Mouse (Mus musculus): ENCODE measurements around the gene Nlrc4. TPM values are rescaled to one million over a fixed set of nuclear protein-coding genes. Genes with fewer than 3 reads are reported as not detected.
A peak's percentile ranks its signal among the peaks of the same experiment; 100 is the strongest.

The Nlrc4 gene
- 0.27 and 0.33 TPM in 2 replicates for polyA plus RNA-seq (2015; fragmentation: Nextera tagmentation; extraction: Ambion mirVana)

DNA sequence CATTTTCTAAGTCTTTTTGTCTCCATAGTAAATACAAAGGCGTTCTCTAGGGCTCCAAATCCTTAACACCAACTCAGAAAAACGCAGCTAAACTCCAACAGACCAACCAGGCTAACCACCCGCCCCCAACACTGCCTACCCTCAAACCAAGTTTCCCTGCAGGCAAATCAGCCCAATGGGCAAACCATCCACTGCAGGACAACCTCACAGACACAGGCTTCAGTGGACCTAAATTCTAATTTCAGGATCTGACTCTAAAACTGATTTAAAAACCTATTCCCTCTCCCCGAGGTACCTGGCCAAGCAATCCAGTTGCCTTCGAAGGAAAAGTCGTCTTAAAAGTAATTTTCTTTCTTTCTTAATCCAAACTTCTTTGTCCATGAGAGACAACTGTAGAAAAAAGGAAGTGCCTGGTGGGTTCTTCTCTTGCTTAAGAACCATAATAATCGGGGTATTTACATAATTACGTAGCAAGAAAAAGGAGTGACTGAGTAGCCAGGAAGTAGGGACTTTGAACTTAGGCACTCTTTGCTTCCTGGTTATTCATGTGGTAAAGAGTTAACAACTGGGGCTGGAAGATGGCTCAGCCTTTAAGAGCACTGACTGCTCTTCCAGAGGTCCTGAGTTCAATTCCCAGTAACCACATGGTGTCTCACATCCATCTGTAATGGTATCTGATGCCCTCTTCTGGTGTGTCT lies at the start of gene Nlrc4:
Nlrc4 (minus strand) TSS at position 432 of the 698 bp plus-strand sequence.
- Histone ChIP-seq H3K27ac (ENCODE audit: low read length) (no peak within 1 kb of the TSS), H3K4me2 (ENCODE audit: low read length) (no peak within 1 kb of the TSS), H3K4me1 (ENCODE audit: control insufficient read depth, insufficient read depth, low read length) (no peaks in the 10 kb centered on the region), H3K27me3 (ENCODE audit: control insufficient read depth, insufficient read depth, low read depth, low read length) (no peaks in the 10 kb centered on the region), H3K9ac (ENCODE audit: low read depth, low read length) (no peak within 1 kb of the TSS), H3K36me3 (ENCODE audit: control insufficient read depth, insufficient read depth, low read length) (no peaks in the 10 kb centered on the region), H3K9me3 (replicated peaks; ENCODE audit: control insufficient read depth, low read length, poor library complexity, severe bottlenecking) (no peaks in the 10 kb centered on the region), H3K4me3 (ENCODE audit: low read depth, low read length) (no peak within 1 kb of the TSS)
- WGBS = 51% methylated on average over 8 of the region's 8 CpGs
- no peak for ATAC-seq

DNA sequence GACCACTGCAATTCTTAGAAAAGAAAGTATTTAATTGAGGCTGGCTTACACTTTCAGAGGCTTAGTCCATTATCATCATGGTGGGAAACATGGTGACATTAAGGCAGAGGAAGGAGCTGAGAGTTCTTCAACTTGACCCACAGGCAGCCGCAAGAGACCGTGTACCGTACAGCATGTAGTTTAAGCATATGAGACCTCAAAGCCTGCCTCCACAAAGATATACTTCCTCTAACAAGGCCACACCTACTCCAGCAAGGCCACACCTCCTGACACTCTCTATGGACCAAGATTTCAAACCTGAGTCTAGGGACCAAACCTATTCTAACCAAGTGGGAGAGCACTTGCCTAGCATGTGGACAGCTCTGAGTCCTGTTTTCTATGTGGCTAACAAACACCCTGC lies 49.7 kb upstream of the Nlrc4 start:
- Histone ChIP-seq H3K36me3 (ENCODE audit: control insufficient read depth, insufficient read depth, low read length) (no peaks in the 10 kb centered on the region), H3K4me1 (ENCODE audit: control insufficient read depth, insufficient read depth, low read length) (no peaks in the 10 kb centered on the region), H3K27me3 (ENCODE audit: control insufficient read depth, insufficient read depth, low read depth, low read length) (no peaks in the 10 kb centered on the region), H3K4me3 (ENCODE audit: low read depth, low read length) (no peak overlapping the region), H3K4me2 (ENCODE audit: low read length) (no peak overlapping the region), H3K9ac (ENCODE audit: low read depth, low read length) (no peak overlapping the region), H3K27ac (ENCODE audit: low read length) (no peak overlapping the region), H3K9me3 (replicated peaks; ENCODE audit: control insufficient read depth, low read length, poor library complexity, severe bottlenecking) (no peaks in the 10 kb centered on the region)
- WGBS = 97% methylated on average over 3 of the region's 3 CpGs
- ATAC-seq = no peak

DNA sequence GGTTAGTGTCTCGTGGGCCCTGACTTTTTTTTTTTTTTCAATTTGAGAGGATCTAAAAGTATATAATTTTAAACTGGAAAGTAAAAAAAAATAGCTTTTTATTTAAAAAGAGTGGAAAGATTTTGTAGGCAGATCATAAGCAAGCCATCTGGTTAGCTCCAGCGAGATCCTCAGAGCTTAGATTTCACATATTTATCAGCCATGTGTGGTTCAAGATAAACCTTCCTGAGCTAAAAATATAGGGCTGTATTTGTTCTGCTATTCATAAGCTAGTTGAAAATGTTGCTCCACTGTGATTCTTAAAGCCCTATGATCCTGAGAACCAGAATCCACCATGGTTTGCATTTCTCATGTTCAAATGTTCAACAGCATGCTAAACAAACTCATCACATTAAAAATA lies 49.0 kb upstream of the Nlrc4 start:
- Histone ChIP-seq H3K9me3 (replicated peaks; ENCODE audit: control insufficient read depth, low read length, poor library complexity, severe bottlenecking) (no peaks in the 10 kb centered on the region), H3K4me3 (ENCODE audit: low read depth, low read length) (no peak overlapping the region), H3K4me2 (ENCODE audit: low read length) (no peak overlapping the region), H3K27me3 (ENCODE audit: control insufficient read depth, insufficient read depth, low read depth, low read length) (no peaks in the 10 kb centered on the region), H3K4me1 (ENCODE audit: control insufficient read depth, insufficient read depth, low read length) (no peaks in the 10 kb centered on the region), H3K27ac (ENCODE audit: low read length) (no peak overlapping the region), H3K36me3 (ENCODE audit: control insufficient read depth, insufficient read depth, low read length) (no peaks in the 10 kb centered on the region), H3K9ac (ENCODE audit: low read depth, low read length) (no peak overlapping the region)
- ATAC-seq = no peak
- WGBS = 92% methylated on average over 2 of the region's 2 CpGs

DNA sequence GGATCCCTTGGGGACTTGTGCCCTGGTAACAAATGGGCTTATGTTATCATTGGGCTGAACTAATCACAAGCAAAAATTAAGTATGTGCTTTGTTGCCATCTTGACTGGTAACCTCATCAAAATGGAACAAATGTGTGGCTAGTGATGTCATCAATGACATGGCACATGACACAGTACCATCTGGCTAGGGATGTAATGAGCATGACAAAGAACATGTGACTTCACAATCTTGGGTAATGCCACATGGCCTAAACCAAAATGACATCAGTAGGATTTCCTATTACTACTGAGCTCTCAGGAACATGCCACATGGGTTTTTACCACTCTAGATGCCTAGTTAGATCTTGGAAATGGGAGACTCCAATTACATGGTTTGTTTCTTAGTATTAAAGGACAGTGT lies 42.1 kb upstream of the Nlrc4 start:
- no peak for ATAC-seq
- Histone ChIP-seq H3K9ac (ENCODE audit: low read depth, low read length) (no peak overlapping the region), H3K27me3 (ENCODE audit: control insufficient read depth, insufficient read depth, low read depth, low read length) (no peaks in the 10 kb centered on the region)

DNA sequence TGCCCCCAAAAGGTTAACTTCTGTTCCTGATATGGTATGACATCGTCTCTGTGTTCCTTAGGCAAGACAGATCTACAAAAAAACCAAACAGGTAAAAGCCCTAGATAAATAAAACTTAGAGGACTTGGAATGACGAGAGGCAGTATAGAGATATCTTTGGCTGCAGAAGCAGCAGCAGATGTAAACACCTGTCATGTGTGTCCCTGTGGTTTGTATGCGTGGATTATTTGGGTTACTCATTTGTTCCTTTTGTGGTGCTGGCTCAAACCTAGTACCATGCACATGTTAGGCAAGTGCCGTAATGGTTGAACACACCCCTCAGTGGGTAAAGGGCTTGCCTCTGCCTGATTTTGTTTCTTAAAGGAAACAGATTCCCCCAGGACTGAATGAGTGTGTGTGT lies 41.3 kb upstream of the Nlrc4 start:
- ATAC-seq = no peak
- Histone ChIP-seq H3K9ac (ENCODE audit: low read depth, low read length) (no peak overlapping the region), H3K4me1 (ENCODE audit: control insufficient read depth, insufficient read depth, low read length) (no peaks in the 10 kb centered on the region), H3K27ac (ENCODE audit: low read length) (no peak overlapping the region), H3K4me2 (ENCODE audit: low read length) (no peak overlapping the region), H3K4me3 (ENCODE audit: low read depth, low read length) (no peak overlapping the region), H3K36me3 (ENCODE audit: control insufficient read depth, insufficient read depth, low read length) (peaks cover 25% of the 10 kb centered on the region), H3K9me3 (replicated peaks; ENCODE audit: control insufficient read depth, low read length, poor library complexity, severe bottlenecking) (no peaks in the 10 kb centered on the region), H3K27me3 (ENCODE audit: control insufficient read depth, insufficient read depth, low read depth, low read length) (no peaks in the 10 kb centered on the region)
- WGBS = 92% methylated on average over 4 of the region's 4 CpGs

More for the DNA sequence above, 42.1 kb upstream of the Nlrc4 start:
- H3K4me2 ChIP-seq (ENCODE audit: low read length) = no peak overlapping the region
- H3K4me3 ChIP-seq (ENCODE audit: low read depth, low read length) = no peak overlapping the region
- no peaks in the 10 kb centered on the region for H3K4me1 ChIP-seq (ENCODE audit: control insufficient read depth, insufficient read depth, low read length)
- peaks cover 22% of the 10 kb centered on the region for H3K36me3 ChIP-seq (ENCODE audit: control insufficient read depth, insufficient read depth, low read length)
- H3K9me3 ChIP-seq (replicated peaks; ENCODE audit: control insufficient read depth, low read length, poor library complexity, severe bottlenecking) = no peaks in the 10 kb centered on the region
- H3K27ac ChIP-seq (ENCODE audit: low read length) = no peak overlapping the region

DNA sequence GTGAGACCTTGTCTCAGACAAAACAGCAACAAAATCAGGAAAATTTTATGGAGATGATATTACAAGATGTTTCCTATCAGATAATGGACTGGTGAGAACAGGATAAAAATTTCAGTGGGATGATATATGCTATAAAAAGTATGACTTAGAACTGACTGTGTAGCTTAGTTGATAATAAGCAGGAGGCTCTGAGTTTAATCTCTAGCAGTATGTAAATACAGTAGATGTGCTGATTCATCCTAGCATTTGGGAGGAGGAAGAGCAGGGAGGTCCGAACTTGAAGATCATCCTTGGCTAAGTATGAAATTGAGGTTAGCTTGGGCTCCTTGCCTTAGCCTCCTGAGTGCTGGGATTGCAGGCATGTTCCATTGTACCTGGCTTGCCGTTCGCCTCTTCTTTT lies 32.6 kb upstream of the Nlrc4 start:
- Histone ChIP-seq H3K36me3 (ENCODE audit: control insufficient read depth, insufficient read depth, low read length) (peaks cover 14% of the 10 kb centered on the region), H3K4me2 (ENCODE audit: low read length) (no peak overlapping the region), H3K9me3 (replicated peaks; ENCODE audit: control insufficient read depth, low read length, poor library complexity, severe bottlenecking) (no peaks in the 10 kb centered on the region), H3K9ac (ENCODE audit: low read depth, low read length) (no peak overlapping the region), H3K4me1 (ENCODE audit: control insufficient read depth, insufficient read depth, low read length) (peaks cover 11% of the 10 kb centered on the region), H3K27me3 (ENCODE audit: control insufficient read depth, insufficient read depth, low read depth, low read length) (no peaks in the 10 kb centered on the region), H3K4me3 (ENCODE audit: low read depth, low read length) (no peak overlapping the region), H3K27ac (ENCODE audit: low read length) (no peak overlapping the region)
- ATAC-seq = no peak
- 94% methylated on average over 3 of the region's 3 CpGs for WGBS

DNA sequence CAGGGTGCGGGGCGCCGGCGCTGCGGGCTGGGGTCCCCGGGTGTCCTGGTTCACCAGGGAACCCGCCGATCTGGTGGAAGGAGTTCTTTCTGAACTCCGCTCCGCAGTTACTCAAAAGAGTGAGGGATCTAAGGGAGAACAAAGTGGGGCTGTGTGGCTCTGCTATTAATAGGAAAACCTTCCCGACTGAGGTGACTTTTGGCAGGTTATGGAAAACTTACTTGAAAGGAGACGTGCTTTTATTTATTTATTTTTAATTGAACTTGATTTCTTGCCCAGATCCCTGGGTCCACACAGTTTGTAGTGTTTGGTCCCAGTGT lies 30.9 kb upstream of the Nlrc4 start:
- ATAC-seq = no peak; the same call in 1 of the 2 replicates
- no peaks in the 10 kb centered on the region for H3K9me3 ChIP-seq (replicated peaks; ENCODE audit: control insufficient read depth, low read length, poor library complexity, severe bottlenecking)
- peak overlapping the region; percentile 80 for H3K27ac ChIP-seq (ENCODE audit: low read length)
- H3K4me2 ChIP-seq (ENCODE audit: low read length) = peak overlapping the region; percentile 65
- peak overlapping the region; percentile 99 for H3K4me3 ChIP-seq (ENCODE audit: low read depth, low read length)
- WGBS = under 1% methylated on average over 12 of the region's 12 CpGs
- no peaks in the 10 kb centered on the region for H3K27me3 ChIP-seq (ENCODE audit: control insufficient read depth, insufficient read depth, low read depth, low read length)
- peaks cover 11% of the 10 kb centered on the region for H3K4me1 ChIP-seq (ENCODE audit: control insufficient read depth, insufficient read depth, low read length)
- peaks cover 11% of the 10 kb centered on the region for H3K36me3 ChIP-seq (ENCODE audit: control insufficient read depth, insufficient read depth, low read length)
- H3K9ac ChIP-seq (ENCODE audit: low read depth, low read length) = peak overlapping the region; percentile 94

DNA sequence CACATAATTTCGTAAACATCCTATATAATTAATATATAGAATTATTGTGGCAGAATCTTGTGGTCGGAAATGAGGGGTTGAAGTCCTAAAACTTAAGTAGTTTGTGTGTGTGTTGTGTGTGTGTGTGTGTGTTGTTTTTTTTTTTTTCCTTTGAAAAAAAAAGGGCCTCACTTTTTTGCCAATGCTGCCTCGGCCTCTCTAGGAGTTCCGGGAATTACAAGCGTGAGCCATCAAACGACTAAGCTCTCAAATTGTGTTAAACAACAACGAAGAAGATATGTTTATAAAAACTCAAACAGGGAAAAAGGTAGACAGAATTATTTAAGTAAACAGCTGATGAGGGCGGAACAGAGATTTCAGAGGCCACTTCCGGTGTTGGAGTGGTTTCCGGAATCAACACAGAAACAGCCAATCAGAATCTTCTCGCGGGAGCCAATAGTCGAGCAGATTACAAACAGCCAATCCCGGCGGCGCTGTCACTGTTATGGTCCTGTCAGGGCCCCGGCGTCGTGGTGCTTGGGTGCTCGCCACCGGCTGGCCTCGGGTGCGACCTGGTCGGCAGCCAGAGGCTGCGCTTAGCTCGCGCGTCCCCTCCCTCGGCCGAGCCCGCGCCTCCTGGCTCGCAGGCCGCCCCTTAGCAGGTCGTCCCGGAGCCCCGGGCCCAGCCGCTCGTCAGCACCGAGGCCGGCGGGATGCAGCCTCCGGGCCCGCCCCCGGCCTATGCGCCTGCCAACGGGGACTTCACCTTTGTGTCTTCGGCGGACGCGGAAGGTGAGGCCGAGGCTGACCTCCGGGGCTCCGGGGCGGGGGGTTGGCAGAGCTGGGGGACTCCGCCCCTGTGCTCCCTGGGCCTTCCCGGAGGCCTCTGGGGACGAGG lies 30.3 kb upstream of the Nlrc4 start, which contains the start of gene Yipf4:
Yipf4 (plus strand) TSS at position 470 of the 877 bp plus-strand sequence.
- no peaks in the 10 kb centered on the region for H3K9me3 ChIP-seq (replicated peaks; ENCODE audit: control insufficient read depth, low read length, poor library complexity, severe bottlenecking)
- H3K27me3 ChIP-seq (ENCODE audit: control insufficient read depth, insufficient read depth, low read depth, low read length) = no peaks in the 10 kb centered on the region
- peaks cover 7% of the 10 kb centered on the region for H3K36me3 ChIP-seq (ENCODE audit: control insufficient read depth, insufficient read depth, low read length)
- peak within 1 kb of the TSS; percentile 99 for H3K4me3 ChIP-seq (ENCODE audit: low read depth, low read length)
- ATAC-seq = peak; percentile 100
- peak within 1 kb of the TSS; percentile 94 for H3K9ac ChIP-seq (ENCODE audit: low read depth, low read length)
- H3K4me1 ChIP-seq (ENCODE audit: control insufficient read depth, insufficient read depth, low read length) = peaks cover 11% of the 10 kb centered on the region
- WGBS = 4% methylated on average over 53 of the region's 58 CpGs
- H3K27ac ChIP-seq (ENCODE audit: low read length) = peak within 1 kb of the TSS; percentile 80
- H3K4me2 ChIP-seq (ENCODE audit: low read length) = peak within 1 kb of the TSS; percentile 65

All from midbrain, embryonic 16.5 days (tissue).